Mouse (Mus musculus) heart, embryonic 14.5 days (tissue): ENCODE data around the gene Cnih2. TPM values are rescaled to one million over a fixed set of nuclear protein-coding genes. Genes with fewer than 3 reads are reported as not detected.

ENCODE experiments used
- ATAC-seq: fragments of 200-750 bp; cut with Nextera tagmentation; 2 replicates; pipeline ENCODE4 v1.8.0; 2017; ENCODE audit warnings: low read depth, moderate TSS enrichment; ENCODE audit not compliant: insufficient number of reproducible peaks, insufficient read depth, low FRiP score
- H3K27ac ChIP-seq, 2 experiments: fragments of 200-500 bp in 1 of 2; fragments of 300-500 bp in 1 of 2; sonication (generic) in 1 of 2; replicated peaks in 1 of 2; 2 replicates each; pipeline ENCODE4 v1.5.1; 2012 to 2014; ENCODE audit warnings: low read depth in 2 of 2, low read length in 2 of 2, control low read depth in 1 of 2, mild to moderate bottlenecking in 1 of 2, mixed read lengths in 1 of 2; ENCODE audit not compliant: control insufficient read depth in 1 of 2, insufficient read depth in 1 of 2
- H3K27me3 ChIP-seq: fragments of 300-500 bp; sonication (generic); 2 replicates; pipeline ENCODE4 v1.6.1; 2014; ENCODE audit warnings: mild to moderate bottlenecking, low read length, control low read depth; ENCODE audit not compliant: control insufficient read depth, insufficient read depth
- H3K36me3 ChIP-seq: fragments of 300-500 bp; sonication (generic); 2 replicates; pipeline ENCODE4 v1.6.1; 2014; ENCODE audit warnings: mild to moderate bottlenecking, control low read depth, low read length, mixed read lengths; ENCODE audit not compliant: control insufficient read depth, insufficient read depth
- H3K4me1 ChIP-seq, 2 experiments: fragments of 200-500 bp in 1 of 2; fragments of 300-500 bp in 1 of 2; sonication (generic) in 1 of 2; 2 replicates each; pipeline ENCODE4 v1.6.1; 2012 to 2014; ENCODE audit warnings: low read length in 2 of 2, control low read depth in 1 of 2, mixed read lengths in 1 of 2; ENCODE audit not compliant: control insufficient read depth in 2 of 2, insufficient read depth in 2 of 2
- H3K4me2 ChIP-seq: fragments of 300-500 bp; sonication (generic); 2 replicates; pipeline ENCODE4 v1.6.1; 2014; ENCODE audit warnings: mild to moderate bottlenecking, low read length
- H3K4me3 ChIP-seq, 2 experiments: fragments of 200-500 bp in 1 of 2; fragments of 300-500 bp in 1 of 2; sonication (generic) in 1 of 2; 2 replicates each; pipeline ENCODE4 v1.5.1; 2012 to 2014; ENCODE audit warnings: low read length in 2 of 2, mild to moderate bottlenecking in 2 of 2, control low read depth in 1 of 2, low read depth in 1 of 2, moderate library complexity in 1 of 2; ENCODE audit not compliant: control insufficient read depth in 1 of 2, insufficient read depth in 1 of 2
- H3K9ac ChIP-seq: fragments of 300-500 bp; sonication (generic); 2 replicates; pipeline ENCODE4 v1.6.1; 2014; ENCODE audit warnings: mild to moderate bottlenecking, low read length
- H3K9me3 ChIP-seq: fragments of 300-500 bp; sonication (generic); 2 replicates; pipeline ENCODE4 v1.6.1; 2016; ENCODE audit warnings: low read length, control low read depth; ENCODE audit not compliant: control insufficient read depth
- WGBS: fragments of 180-500 bp; shearing (Covaris S2); extraction: QIAGEN DNeasy Blood & Tissue Kit; methylation state at CpG from one replicate; pipeline ENCODE4 v1.1.7; 2014; 5-methylcytosine and 5-hydroxymethylcytosine counted together
- polyA plus RNA-seq: library from polyadenylated mRNA; unstranded; fragments of >200 nt; fragmentation: Nextera tagmentation; extraction: Ambion mirVana; gene quantifications from 2 replicates; pipeline ENCODE4 v1.2.1, GENCODE M21; 2014

Gene Cnih2
- polyA plus RNA-seq, 1 experiment from 2014 or later = 5.4 TPM

GRCm38 (mm10) chr19:5071545-5072369, 26.6 kb downstream of the Cnih2 start:
- Histone ChIP-seq H3K9ac (peak overlapping the region; percentile 64), H3K27ac (peak overlapping the region; percentile 25 to 47; a peak in 2 of 4 replicates), H3K36me3 (no peaks in the 10 kb centered on the region), H3K4me3 (peak overlapping the region; percentile 36 to 49), H3K4me1 (peaks cover 28 to 36% of the 10 kb centered on the region in 2 experiments), H3K4me2 (peak overlapping the region; percentile 89), H3K27me3 (peaks cover 12% of the 10 kb centered on the region), H3K9me3 (no peaks in the 10 kb centered on the region)
- peak; percentile 60 for ATAC-seq
- WGBS = 1% methylated on average over 40 of the region's 40 CpGs

- H3K9me3 ChIP-seq = no peaks in the 10 kb centered on the region
- H3K27ac ChIP-seq = 0 out of 4 replicates have a peak overlapping the region, but pooled peaks of 1 of the 2 experiments have one; percentile 25
- no peak for ATAC-seq
- H3K36me3 ChIP-seq = no peaks in the 10 kb centered on the region
- WGBS = 21% methylated on average over 11 of the region's 11 CpGs
- peak overlapping the region; percentile 89 for H3K4me2 ChIP-seq
- peak overlapping the region; percentile 64 for H3K9ac ChIP-seq
- peaks cover 12% of the 10 kb centered on the region for H3K27me3 ChIP-seq
- peak overlapping the region in 1 of 2 experiments; percentile 49; a peak in 1 of 4 replicates for H3K4me3 ChIP-seq
- peaks cover 28 to 37% of the 10 kb centered on the region in 2 experiments for H3K4me1 ChIP-seq
Measured at GRCm38 (mm10) chr19:5071077-5071476, 27.2 kb downstream of the Cnih2 start.

- H3K27me3 ChIP-seq = peaks cover 12% of the 10 kb centered on the region
- no peak overlapping the region for H3K4me3 ChIP-seq
- WGBS = 77% methylated on average over 7 of the region's 7 CpGs
- H3K4me1 ChIP-seq = peaks cover 28 to 37% of the 10 kb centered on the region in 2 experiments
- no peak overlapping the region for H3K9ac ChIP-seq
- H3K9me3 ChIP-seq = no peaks in the 10 kb centered on the region
- H3K4me2 ChIP-seq = peak overlapping the region; percentile 11; the same call in 1 of the 2 replicates
- no peak for ATAC-seq
- no peak overlapping the region for H3K27ac ChIP-seq
- no peaks in the 10 kb centered on the region for H3K36me3 ChIP-seq
Measured at GRCm38 (mm10) chr19:5069978-5070377, 28.3 kb downstream of the Cnih2 start.

- H3K27me3 ChIP-seq = peaks cover 12% of the 10 kb centered on the region
- no peak overlapping the region for H3K4me3 ChIP-seq
- peaks cover 28 to 37% of the 10 kb centered on the region in 2 experiments for H3K4me1 ChIP-seq
- no peaks in the 10 kb centered on the region for H3K9me3 ChIP-seq
- 80% methylated on average over 5 of the region's 5 CpGs for WGBS
- no peak overlapping the region for H3K9ac ChIP-seq
- ATAC-seq = no peak
- H3K36me3 ChIP-seq = no peaks in the 10 kb centered on the region
- H3K27ac ChIP-seq = no peak overlapping the region
- peak overlapping the region; percentile 96; the same call in 1 of the 2 replicates for H3K4me2 ChIP-seq
Measured at GRCm38 (mm10) chr19:5069486-5069885, 28.8 kb downstream of the Cnih2 start.

GRCm38 (mm10) chr19:5068570-5069234, 29.6 kb downstream of the Cnih2 start:
- ATAC-seq = no peak
- H3K9ac ChIP-seq = peak overlapping the region; percentile 80
- peaks cover 6% of the 10 kb centered on the region for H3K27me3 ChIP-seq
- peak overlapping the region; percentile 54 for H3K4me3 ChIP-seq
- H3K4me1 ChIP-seq = peaks cover 28 to 37% of the 10 kb centered on the region in 2 experiments
- H3K36me3 ChIP-seq = no peaks in the 10 kb centered on the region
- H3K4me2 ChIP-seq = peak overlapping the region; percentile 96
- WGBS = 42% methylated on average over 21 of the region's 21 CpGs
- H3K9me3 ChIP-seq = no peaks in the 10 kb centered on the region
- peak overlapping the region in 1 of 2 experiments; percentile 79; a peak in 1 of 4 replicates for H3K27ac ChIP-seq

- Histone ChIP-seq H3K9ac (peak within 1 kb of the TSS; percentile 80), H3K4me1 (peaks cover 28 to 37% of the 10 kb centered on the region in 2 experiments), H3K4me3 (peak within 1 kb of the TSS; percentile 54), H3K27ac (peak within 1 kb of the TSS; percentile 14 to 79), H3K9me3 (no peaks in the 10 kb centered on the region), H3K27me3 (peaks cover 6% of the 10 kb centered on the region; the same call in 1 of the 2 replicates), H3K4me2 (peak within 1 kb of the TSS; percentile 96), H3K36me3 (no peaks in the 10 kb centered on the region)
- 1% methylated on average over 54 of the region's 56 CpGs for WGBS
- peak; percentile 77 for ATAC-seq
Measured at GRCm38 (mm10) chr19:5067867-5068569, 30.3 kb downstream of the Cnih2 start, which contains the start of gene Cd248. Cd248 (plus strand) TSS chr19:5068078.
